Mouse (Mus musculus): ENCODE data around the gene Cdc6.
"Not testable (repeated sequence)": the region's sequence is repeated elsewhere in the genome, so short reads cannot be mapped to it uniquely, and the experiment has no call there.

The Cdc6 gene

DNA sequence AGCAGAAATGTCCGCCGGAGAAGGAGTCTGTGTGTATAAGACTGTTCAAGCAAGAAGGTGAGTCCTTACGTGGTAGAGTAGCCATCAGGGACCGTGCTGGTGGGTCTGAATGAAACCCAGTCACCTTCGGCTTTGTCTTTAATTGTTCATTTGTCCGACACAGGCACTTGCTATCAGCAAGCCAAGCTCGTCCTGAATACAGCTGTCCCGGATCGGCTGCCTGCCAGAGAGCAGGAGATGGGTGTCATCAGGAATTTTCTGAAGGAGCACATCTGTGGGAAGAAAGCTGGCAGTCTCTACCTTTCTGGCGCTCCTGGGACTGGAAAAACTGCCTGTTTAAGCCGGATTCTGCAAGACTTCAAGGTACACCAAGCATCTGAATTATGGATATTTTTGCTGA lies 2.8 kb downstream of the Cdc6 start:
- no peak for DNase-seq

DNA sequence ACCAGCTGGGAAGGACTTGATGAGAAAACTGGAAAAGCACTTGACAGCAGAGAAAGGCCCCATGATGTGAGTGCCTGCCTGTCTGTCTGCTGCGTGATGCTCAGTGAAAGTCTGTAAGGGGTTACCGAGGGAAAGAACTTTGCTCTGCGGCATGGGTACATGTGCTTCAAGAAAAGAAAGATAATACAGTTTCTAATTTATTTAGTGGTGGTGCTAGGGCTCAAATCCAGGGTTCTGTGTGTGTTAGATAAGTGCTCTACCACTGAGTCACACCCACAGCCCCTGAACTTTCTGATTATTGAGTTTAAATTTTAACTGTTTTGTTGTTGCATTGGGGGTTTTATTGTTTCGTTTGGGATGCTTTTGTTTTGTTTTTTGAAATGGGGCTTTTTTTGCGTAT lies 3.9 kb downstream of the Cdc6 start:
- DNase-seq: no peak

DNA sequence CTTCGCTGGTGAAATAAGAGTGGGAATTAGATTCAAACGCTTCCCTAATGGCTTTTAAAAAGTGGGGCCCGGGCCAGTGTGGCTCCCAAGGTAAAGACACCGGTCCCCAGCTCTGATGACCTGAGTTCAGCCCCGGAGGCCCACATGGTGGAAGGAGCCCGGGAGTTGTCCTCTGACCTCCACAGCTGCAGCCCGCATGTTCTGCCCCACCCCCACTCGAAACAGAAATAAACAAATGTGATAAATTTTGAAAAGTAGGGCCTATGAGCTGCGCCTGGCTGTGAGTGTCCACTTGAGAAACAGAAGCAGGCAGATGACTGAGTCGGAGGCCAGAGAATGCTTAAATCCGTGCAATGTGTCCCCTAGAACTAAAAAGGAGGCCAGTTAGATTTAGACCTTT lies 6.6 kb downstream of the Cdc6 start:
- DNase-seq: no peak

DNA sequence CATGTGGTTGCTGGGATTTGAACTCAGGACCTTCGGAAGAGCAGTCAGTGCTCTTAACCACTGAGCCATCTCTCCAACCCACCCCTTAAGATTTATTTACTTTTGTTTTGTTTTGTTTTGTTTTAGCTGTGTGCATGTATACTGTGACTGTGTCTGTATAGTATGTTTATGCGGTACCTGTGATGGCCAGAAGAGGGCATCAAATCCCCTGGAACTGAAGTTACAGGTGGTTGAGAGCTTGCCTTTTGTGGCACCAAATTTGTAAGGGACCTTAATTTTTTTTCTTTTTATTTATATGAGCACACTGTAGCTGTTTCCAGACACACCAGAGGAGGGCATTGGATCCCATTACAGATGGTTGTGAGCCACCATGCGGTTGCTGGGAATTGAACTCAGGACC lies 8.8 kb downstream of the Cdc6 start:
- not testable (repeated sequence) for DNase-seq

DNA sequence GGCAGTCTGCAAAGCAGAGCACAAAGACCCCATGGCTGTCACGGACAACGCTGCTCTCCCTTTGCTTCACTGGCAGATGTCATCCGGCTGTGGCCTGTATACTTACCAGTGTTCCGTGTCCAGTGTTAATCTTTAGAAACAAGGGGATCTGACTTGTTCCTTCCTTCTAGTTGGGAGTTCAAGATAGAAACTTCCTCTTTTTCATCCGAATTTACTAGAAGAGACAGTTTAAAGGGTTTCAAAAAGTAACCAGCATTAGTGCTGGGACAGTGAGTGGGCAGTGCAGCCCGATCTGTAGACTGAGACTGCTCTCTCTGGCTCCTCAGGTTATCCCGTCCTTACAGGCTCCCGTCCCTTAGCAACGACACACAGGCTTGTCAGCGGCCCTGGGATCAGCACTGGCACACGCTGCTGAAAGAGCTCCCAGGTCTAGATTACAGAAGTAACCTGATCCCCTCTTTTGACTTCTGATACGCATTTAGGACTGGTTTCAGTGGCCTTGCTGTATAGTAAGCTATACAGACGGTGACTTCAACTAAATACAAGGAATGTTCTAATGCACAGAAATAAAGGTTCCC lies 9.9 kb downstream of the Cdc6 start:
- no peak for DNase-seq

DNA sequence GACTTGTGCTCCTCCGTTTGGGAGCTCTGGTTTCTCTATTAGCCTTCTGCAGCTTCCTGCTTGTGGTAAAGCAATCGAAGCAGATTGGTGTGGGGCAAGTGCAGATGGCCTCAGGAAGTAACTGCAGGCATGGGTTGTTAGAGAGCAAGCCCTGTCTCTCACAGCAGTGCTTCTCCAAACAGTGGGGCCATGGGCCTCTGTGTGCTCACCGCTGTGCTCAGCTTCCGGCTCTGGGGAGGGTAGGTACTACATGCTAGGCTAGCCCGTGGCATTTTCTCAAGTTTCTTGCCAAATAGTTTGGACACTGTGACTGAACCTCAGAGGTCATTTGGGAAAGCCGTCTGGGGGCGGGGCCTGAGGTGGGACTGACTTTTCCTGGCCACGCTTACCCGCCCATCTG lies 10.6 kb downstream of the Cdc6 start:
- no peak for DNase-seq

DNA sequence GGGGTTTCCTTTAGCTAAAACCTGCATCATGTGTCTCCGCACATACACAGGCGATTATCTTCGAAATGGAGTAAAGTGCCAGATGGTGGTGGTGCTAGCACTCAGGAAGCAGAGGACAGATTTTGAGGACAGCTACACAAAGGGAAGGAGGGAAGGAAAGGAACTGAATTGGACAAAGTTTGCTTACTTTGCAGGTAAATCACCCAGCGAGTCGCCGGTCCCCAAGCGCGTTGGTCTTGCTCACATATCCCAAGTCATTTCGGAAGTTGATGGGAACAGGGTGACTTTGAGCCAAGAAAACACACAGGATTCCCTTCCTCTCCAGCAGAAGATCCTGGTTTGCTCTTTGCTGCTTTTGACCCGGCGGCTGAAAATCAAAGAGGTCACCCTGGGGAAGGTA lies 11.4 kb downstream of the Cdc6 start:
- no peak for DNase-seq

DNA sequence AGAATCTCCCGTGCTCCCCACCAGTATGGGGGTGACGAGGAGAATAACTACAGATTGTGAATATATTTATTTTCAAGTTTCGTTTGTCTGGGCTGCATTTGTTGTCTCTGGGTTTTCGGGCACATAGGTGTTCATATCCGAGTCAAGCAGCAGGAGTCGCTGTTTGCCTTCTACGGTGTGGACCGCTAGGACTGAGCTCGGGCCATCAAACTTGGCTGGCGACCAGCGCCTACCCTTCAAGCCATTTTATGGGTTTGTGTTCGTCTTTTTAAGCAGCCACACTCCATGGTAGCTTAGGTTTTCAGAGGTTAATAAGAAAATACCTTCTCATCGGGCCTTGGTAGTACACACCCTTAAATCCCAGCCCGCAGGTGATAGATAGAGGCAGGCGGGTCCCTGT lies 14.2 kb downstream of the Cdc6 start:
- peak; percentile 56 for DNase-seq

DNA sequence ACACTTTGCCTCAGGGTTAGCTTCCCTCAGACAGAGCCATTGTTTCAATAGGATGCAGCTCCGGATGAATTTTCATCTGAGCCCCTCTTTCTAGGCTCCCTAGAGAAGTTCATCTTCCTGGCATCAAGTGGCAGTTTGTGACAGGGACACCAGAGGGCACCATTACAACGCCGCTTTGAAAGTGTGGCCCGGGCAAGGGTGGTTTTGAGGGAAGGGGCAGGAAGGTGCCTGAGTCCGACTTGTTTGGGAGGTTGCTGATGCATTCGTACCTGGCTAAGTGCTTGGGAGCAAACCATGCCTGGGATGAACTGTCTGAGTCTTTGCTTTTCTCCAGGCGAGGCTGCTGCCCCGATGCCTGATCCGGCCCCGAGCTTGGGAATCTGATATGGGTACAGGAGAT lies 14.7 kb downstream of the Cdc6 start:
- DNase-seq: peak; percentile 70 to 76

DNA sequence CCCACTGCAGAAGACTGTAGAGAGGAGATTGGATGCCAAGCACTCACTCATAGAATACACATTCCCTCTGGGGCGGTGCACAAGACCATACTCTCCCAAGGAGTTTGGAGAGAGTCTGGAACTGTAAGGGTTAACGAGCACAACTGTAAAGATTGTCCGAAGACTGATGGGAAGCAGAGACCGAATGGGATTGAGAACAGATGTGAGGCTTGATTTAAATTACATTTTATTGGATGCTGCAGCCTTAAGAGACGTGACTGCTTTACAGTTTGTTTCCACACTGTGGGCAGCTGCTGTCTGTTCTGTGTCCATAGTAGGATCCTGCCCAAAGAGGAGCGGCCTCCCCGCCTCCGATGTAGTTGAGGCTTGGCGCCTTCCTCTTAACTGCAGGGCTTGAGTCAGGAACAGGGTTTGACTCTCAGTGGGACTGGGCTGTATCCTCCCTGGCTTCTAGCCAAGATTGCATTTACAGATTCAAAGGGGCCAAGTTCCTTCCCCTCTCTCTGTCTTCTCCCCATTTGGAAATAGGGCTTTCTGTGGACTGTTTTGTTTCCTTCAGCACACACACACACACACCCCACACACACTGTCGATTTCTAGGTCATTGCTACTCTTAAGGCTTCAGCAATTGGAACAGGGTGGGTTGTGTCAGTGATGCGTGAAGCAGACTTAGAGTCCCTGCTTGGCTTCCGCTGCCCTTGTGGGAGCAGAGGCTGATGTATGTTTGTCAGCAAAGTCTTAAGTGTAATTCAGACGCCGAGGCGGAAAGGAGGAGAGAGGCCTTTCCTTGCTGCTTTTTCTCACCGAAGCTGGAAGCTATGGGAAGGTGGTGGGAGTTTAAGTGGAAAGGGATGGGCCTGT lies 15.5 kb downstream of the Cdc6 start:
- not testable (repeated sequence) for DNase-seq

DNA sequence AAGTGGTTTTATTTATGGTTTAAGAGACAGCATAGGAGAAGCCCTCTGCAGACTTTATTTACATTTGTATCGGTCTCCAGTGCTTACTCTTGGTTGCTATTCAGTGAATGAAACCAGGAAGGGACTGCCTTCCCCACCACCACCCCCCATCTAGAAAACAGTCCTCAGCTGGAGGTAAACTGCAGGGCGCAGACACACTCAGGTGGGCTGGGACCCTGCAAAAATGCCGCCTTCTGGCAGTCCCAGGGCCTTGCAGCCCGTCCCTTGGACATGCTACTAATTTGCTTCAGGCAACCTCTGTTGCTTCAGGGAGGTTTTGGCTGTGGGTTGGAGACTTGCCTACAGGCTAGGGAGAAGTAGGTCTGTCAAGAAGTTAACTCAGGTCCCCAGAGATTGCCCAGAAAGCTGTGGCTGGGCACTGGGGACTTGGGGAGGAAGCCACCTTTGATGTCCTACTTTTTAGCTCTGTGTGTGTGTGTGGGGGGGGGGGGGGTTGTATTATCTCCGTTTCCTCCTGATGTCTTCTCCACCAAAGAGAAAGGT lies 17.1 kb downstream of the Cdc6 start:
- no peak for DNase-seq

DNA sequence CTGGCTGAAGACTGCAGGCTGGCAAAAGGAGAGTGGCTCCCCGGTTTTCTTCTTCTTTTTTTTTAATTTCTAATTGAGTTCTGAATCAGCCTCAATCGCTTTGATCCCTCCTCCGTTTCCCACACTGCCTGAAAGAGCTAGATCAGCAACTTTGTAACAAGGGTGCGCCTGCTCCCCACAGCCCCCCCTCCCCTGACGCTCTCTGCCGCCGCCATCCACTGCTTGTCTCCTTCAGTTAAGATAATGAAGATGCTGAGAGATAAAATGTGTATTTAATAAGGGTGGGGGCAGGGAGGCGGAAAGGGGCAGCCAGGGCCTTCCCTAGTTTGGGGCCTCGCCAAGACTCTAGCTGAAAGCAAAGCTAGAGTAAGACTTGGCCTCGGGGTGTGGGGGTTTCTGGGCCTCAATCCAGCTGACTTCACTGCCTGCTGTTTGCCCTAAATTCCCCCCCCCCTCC lies 17.7 kb downstream of the Cdc6 start:
- no peak for DNase-seq

DNA sequence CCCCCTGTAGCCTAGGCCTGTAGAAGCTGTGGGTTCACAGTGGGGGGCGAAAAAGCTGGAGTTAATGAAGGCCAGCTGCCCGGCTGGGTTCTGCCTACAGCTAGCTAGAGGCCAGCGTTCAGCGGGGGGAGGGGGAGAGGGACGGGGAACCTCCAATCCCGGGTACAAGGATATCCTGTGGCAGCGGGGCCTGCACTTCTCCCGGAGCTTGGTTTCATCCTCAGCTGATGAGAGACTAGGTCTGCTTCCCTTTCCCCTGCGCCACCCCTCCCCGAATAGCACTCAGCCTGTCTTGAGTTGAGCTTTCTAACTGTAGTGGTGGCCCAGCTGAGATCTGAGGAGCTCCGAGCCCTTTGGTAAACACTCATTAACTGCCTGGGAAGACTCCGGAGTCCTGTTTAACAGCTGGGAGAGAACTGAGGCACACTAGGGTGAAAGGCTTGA lies 18.3 kb downstream of the Cdc6 start:
- DNase-seq: no peak

DNA sequence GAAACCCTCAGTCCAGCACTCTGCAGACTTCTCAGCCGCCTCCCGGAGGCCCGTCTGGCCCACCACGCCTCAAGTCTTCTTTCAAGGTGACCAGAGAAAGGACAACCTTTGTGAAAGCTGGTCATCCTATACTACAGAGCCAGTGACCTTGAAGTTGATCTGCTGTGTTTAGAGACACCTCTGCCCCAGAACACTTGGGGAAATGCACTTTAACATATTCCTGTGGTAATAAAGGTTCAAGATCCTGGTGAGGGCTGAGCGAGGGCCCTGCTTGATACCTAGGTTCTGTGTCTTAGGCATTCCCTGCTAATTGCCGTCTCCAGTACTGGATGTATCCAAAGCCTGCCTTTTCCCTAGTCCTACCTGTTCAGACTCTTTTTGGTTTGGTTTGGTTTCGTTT lies 19.0 kb downstream of the Cdc6 start:
- no peak for DNase-seq

DNA sequence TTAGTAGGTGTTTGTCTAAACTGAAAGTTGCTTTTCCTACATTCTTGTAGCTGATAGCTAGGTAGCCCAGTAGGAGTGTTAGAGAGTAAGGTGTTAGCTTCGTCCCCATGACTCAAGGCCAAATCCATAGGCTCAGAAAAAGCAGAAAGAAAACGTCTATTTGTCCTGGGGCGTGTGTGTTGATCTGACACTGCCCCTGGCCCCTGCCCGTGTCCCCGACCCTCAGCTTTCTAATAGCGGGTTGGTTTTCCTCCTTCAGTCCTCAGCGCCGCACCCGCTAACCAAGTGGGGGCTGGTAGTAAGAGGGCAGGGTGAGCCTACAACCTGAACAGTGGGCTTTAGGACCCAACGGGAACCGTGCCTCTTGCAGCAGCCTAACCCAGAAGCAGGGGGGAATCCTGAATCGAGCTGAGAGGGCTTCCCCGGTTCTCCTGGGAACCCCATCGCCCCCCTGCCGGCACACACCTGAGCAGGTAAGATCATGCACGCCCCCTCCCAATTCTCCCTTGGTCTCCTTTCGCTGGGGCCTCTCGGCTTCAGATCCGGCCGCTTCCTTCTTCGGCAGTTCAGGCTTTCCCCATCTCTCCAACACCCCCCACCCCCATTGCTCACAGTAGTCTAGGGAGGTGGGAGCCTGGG lies 20.0 kb downstream of the Cdc6 start, which contains the start of gene Rara:
Gene Rara (plus strand): TSS at position 381 of the 639 bp plus-strand sequence.
- peak; percentile 71 to 73 for DNase-seq

DNA sequence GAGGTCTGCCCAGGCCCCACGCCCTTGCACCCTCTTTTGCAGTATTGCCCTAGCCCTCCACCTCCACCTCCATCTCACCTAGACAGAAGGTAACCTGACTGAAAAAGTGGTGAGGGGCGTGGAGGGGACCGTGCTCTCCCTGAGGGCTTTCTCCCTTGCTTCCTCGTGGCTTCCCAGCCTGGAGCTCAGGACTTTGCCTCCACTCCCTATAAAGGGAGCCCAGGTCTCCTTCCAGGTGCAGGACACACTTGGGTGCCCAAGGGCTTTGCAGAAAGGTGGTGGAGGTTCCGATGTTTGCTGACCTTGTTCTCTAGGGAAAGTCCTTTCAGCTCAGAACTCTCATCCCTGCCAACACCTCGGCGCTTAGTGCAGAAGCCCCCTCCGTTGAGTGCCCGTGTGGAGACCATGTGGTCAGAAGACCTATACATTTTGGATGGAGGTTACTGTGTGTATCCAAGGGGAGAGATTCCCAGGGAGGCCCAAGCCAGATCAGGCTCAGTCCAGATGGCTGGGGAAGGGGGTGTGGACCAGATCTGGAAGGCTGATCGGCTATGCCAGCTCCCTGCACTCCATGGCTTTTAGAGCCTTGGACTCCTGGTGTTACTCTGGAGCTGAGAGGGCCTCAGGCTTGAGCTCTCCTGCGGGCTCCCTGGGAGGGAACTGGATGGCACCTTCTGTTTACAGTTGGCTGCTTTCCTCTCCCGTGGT lies 20.7 kb downstream of the Cdc6 start:
- DNase-seq: peak; percentile 61 to 62

DNA sequence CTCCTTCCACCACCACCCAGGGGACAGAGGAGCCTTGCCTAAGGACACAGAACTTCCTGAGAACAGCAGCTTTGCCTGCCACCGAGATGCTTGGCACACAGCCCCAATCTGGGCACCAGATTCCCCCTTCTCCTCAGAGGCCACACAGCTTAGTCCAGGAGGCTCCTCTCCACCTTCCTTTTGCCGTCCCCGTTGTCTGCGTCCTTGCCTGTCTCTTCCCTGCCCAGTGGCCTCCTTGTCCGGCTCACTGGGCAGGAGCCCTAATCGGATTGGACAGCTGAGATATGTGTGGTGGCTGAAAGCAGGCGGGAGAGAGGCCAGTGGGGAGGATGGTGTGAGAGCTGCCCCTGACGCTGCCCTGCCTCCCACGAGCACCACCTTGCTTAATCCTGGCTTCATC lies 21.9 kb downstream of the Cdc6 start:
- DNase-seq: peak; percentile 77

DNA sequence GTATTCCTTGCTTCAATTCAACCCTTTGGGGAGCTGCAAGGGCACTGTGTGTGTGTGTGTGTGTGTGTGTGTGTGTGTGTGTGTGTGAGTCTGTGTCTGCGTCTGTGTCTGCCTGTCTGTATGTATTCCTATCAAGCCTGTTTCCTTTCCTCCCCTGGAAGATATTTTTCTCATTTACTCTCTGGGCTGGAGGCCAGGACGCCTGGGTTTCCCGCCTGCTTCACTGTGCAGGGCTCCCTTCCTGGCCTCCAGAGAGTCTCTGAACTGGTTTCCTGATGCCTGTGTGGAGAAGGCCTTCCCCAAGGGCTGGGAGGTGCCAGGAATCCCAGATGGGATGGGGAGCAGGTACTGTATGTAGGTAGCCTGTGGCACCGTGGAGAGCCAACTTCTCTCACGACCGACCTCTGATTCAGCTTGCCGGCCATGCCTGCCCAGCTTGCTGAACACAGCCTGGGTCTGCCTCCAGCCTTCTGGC lies 22.6 kb downstream of the Cdc6 start:
- DNase-seq: peak; percentile 80 to 82

DNA sequence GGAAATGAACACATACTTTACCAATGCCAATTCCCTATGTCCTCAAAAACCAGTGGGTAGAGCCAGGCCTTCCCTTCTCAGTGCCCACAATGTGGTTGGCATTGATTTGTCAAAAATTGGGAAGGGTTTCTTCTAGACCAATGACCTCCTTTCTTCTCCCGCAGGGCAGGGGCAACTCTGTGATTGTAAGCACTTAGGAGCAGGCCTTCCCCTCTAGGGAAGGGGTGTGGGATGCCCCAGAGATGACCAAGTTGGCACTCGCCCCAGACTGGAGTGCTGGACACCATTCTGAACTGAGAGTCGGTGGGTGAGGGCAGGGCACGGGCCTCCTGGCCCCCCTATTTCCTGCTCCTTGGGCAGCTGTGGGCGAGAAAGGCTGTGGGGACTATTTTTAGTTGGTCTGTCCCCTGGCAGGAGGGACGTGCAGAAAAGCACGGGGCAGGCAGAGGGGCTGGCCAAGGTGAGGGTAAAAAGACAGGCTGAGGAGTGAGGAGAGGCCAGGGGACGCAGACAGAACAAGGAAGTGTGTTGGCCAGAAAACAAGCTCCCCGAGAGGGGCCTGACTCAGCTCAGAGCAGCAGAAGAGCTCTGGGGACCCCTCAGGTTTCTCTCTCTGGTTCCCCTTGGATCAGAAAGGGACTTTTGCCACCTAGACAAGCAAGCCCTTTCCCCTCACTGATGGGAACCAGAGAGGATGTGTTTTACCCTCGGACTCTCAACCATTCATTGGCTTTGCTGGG lies 23.3 kb downstream of the Cdc6 start:
- DNase-seq: peak; percentile 33 to 40

DNA sequence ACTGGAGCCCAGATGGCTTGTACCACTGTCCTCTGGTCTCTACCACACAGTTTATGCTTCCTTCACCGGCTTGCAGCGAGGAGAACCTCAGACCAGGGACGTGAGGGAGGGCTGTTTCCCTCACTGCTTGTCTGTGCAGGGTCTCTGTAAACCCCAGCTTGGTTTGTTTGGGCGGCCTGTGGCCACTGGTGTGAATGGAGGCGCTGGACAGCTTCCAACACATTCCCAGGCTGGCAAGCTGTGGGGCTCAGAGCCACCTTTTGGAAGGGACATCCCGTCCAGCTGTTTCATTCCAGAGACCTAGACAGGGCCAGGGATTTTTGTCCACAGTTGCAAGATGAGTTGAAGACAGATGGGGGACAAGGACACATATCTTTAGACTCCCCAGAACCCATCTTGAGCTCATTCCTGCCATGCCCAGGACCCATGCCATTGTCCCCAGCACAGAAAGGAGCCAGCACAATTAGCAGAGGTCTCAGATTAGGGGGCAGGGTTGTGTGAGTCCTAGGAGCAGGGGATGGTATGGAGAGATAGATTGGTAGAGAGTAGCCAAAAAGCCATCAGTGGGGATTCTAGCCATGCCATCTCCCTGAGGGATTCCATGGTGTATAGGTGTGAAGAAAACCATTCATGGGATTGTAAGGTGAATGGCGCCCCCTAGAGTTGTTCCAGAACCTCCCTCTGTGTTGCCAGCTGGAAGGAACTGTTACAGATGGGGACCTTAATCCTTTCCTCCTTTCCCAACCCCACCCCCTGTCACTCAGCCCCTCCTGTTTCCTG lies 24.1 kb downstream of the Cdc6 start:
- peak; percentile 39 to 53 for DNase-seq

Data from cerebellum, postnatal 36 days (tissue).